Mouse (Mus musculus) spleen, postnatal 10 days (tissue): Measurements from ENCODE around the gene Ces1b.

Experiments used
- DNase-seq, 2 experiments: peaks; one replicate each; pipeline ENCODE4 v3.0.0; 2021 to 2022; ENCODE audit warnings: low spot score in 2 of 2

Gene Ces1b

DNA sequence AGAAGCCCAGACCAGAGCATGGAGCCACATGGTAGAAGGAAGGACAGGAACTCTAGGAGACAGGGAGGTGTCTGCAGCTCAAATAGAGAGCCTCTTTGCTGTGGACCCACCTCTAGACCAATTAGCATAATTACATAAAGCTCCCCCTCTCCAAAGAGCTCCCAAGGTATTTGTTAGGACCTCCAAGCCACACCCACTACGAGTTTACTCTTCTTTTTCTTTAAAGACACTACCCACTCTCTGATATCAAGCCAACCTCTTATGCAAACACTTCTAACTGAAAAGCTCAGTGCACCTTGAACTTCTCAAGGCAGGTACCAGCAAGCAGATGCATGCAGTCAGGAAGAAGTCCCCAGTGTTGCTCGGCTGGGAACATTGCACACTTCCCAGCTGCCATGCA lies at the start of gene Ces1b:
Gene Ces1b (minus strand): TSS at position 131 of the 400 bp plus-strand sequence.
- no peak for DNase-seq

- no peak for DNase-seq
Measured at GRCm38 (mm10) chr8:93126476-93126875, 46.7 kb upstream of the Ces1b start.

GRCm38 (mm10) chr8:93122005-93122404 lies 42.2 kb upstream of the Ces1b start:
- no peak for DNase-seq

DNA sequence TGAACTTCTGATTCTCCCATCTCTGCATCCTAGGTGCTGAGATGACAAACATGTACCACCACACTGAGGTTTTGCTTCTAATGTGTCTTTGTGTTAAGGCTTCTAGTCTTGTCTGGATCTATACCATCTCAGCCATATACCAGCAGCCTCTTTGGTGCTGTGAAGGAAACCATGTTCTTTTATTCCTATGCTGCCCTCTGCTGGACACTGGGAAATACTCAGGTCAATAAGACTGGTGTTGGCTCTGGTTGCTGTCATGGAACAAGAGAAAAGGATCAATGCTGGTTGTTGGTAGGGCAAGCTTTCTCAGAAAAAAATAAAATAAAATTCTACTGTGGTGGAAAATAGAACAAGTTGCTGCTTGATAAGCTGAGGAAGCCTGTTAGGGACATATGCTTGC lies 15.6 kb upstream of the Ces1b start:
- no peak for DNase-seq

GRCm38 (mm10) chr8:93091324-93091723 lies 11.5 kb upstream of the Ces1b start:
- no peak for DNase-seq

GRCm38 (mm10) chr8:93088686-93089122 lies 8.9 kb upstream of the Ces1b start:
- no peak for DNase-seq

DNA sequence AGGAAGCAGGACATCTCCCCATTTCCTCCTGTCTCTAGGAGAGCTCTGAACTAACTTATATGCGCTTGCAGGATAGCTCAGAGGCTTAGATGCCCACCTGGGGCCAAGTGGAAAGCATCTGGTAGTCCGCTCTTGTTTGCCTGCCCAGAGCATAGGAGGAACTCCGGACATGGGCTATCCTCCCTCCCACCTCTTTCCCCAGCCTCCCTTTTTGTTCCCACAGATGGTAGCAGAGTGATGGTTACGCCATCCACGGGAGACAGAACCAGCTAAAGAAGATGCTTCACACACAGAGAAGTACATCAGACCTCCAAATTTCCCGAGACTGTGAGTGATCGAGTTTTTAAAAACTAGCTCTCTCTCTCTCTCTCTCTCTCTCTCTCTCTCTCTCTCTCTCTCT lies 8.4 kb upstream of the Ces1b start:
- DNase-seq: no peak

- no peak for DNase-seq
Measured at GRCm38 (mm10) chr8:93075251-93075650, 4.6 kb downstream of the Ces1b start.

DNA sequence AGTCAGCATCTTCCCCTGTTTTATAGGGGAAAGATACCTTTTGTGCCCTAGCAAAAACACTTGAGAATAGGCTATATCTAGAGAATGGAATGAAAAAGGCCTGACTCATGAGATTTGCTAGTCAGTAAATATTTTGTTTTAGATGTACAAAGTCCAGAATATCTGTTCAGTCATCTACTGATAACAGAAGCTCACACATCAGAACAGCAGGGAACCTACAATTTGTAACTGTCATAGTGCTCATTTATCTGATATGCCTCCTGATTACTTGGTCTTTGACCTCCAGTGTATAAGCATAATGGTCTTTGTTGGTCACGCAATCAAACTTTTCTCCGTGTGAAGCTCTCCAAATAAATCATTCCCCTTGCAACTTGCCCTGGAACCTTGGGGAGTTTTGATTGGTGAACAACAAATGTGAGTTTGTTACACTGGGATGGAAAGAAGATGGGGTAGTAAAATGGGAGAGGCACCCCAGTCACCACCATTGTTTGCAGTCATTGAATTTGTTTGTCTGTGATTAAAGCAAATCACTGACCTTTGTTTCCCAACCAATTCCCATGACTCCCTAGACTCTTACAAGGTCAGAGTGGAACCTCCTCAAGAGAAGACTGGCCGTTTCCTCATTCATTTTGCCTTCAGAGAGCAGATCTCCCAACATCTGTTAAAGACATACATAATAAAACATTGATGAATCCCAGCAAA lies 16.2 kb downstream of the Ces1b start:
- no peak for DNase-seq

DNA sequence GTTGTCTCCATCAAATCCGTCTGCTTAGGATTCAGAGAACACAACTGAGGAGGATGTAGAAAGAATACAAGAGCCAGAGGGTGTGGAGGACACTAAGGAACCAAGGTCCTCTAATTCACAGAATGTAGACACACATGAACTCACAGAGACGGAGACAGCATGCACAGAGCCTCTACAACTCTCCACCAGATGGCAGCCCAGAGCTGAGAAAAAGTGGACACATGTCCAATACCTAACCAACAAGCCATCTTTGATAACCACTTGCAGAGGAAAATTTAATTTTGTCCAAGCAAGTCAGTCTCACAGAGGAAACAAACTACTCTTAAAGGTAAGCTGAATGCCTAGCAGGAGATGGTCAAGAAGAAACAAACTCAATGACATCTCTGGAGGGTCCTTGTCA lies 20.6 kb downstream of the Ces1b start:
- DNase-seq: peak in 1 of 2 experiments; percentile 19

GRCm38 (mm10) chr8:93055238-93055637 lies 24.6 kb downstream of the Ces1b start:
- DNase-seq: no peak

GRCm38 (mm10) chr8:93048510-93049416 lies 31.1 kb downstream of the Ces1b start:
- DNase-seq: no peak

DNA sequence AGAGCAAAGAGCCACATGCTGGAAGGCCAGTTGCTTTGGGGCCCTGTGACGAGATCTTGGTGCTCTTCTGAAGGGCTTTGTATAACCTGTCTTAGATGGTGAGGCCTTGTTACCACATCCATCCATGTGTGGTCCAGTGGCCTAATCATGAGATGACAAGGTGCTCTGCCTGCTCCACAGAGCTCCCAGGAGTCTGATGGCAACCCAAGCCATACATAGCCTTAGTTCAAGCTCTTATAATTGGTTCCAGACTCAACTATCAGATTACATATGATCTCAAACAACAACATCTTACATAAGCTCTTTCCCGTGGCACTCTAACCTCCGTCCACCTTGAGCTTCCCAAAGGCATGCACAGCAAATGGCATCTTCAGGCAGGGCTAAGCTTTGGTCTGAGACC lies 31.7 kb downstream of the Ces1b start, which contains the start of gene Ces1a:
Gene Ces1a (minus strand): TSS at position 101 of the 400 bp plus-strand sequence.
- DNase-seq: no peak

DNA sequence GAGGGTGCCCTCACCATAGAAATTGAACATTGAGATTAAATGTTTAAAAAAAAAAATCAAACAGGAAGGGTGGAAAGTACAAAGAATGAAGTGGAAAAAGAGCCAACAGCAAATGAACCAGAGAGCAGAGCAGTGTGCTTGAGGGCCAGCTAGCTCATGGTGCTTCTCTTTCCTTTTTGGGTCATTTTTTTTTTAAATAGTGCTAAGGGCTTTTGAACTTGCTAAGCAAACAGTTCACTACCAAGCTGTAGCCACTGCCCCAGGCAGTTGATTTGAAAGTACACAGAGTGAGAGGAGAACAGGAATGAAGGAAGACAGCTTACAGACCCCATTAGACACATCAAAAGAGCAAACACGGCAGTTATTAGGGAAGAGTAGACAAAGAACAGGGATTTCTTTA lies 36.7 kb downstream of the Ces1b start:
- DNase-seq: no peak

DNA sequence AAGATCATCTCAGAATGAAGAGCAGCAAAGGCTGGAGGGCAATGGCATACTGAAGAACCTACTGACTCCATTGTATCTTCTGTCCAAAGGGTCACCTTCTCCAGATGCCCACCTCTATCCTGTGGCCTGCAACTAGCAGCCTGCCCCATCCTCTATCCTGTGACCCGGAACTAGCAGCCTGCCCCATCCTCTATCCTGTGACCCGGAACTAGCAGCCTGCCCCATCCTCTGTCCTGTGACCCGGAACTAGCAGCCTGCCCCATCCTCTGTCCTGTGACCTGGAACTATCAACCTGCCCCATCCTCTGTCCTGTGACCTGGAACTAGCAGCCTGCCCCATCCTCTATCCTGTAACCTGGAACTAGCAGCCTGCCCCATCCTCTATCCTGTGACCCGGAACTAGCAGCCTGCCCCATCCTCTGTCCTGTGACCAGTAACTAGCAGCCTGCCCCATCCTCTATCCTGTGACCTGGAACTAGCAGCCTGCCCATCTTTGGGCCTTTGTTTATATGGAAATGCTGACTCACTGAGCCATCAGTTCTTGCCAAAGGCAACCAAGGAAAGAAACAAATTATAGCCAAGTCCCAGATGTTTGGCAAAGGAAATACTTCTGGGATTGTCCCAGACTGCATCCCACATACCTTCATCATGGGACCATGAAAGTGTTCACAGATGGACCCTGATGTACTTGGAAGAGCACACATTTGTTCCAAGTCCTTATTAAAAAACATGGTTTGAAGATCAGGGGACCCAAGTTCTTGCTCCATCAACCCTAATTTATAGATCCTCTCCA lies 38.8 kb downstream of the Ces1b start:
- no peak for DNase-seq

GRCm38 (mm10) chr8:93040256-93040655 lies 39.6 kb downstream of the Ces1b start:
- DNase-seq: no peak

DNA sequence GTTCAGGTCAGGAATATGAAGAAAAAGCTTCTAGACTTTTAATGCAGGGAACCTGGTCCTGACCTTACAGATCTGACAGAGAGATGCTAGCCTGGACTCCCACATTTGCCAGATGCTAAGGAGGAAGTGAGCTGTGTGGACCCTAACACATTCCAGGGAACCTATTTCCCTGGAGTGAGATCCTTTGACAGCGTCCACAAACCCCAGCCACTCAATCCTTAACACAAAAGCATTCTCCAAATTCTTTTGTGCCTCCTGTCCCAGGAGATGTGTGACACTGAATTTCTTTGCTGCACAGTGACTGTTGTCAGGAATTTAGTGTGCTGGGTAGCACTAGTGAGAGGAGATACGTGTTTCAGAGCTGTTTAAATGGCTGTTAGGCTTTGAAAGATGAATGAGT lies 41.0 kb downstream of the Ces1b start:
- DNase-seq: no peak

DNA sequence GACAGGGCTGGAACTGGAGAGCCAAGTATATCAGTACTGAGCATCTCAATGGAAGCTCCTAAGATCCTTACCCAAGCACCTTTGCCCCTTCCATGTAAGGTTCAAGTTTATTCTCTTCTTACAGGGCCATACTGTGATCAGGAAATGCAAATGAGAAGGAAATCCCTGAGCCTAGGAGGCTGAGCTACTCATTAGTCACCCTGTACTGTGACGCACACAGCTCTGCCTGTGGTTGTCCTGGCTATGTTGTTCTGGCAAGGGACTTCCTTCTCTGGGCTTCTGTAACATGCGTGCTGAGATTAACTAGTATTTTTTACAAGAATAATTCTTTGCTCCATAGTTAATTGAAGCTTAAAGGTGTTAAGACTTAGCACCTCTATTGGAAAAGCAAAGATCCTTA lies 49.2 kb downstream of the Ces1b start:
- no peak for DNase-seq

GRCm38 (mm10) chr8:93021738-93022137 lies 58.1 kb downstream of the Ces1b start:
- no peak for DNase-seq

DNA sequence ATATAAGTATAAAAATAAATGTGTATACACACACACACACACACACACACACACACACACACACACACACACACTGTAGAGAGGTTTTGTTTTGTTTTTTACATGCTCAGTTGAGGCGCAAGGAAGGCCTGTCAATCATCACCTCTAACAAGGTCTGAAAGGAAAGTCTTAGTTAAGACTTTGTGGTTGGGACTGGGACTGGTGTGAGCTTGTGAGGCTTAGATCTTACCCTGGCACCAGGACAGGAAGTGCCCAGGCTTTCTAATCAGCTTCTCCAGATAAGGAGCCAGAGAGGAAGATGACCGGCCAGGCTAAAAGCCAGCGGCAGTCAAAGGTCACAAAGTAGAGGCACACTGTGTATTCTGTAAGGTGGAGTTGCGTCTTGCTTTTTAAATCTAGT lies 65.5 kb downstream of the Ces1b start:
- no peak for DNase-seq

DNA sequence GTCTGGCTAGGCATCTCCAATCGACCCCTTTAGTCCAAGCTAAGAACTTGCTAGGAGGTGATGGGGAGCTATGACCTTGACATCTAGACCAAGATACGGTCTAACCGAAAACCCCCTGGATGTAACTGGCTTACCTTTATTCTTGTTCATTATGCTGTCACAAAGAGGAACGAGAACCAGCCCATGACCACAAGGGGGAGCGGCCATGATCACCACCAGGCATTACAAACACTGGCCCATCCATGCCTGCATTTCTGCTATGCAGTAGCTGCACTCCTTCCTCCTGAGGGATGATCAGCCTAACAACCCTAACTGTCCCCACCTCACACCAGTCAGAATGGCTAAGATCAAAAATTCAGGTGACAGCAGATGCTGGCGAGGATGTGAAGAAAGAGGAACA lies 67.6 kb downstream of the Ces1b start:
- no peak for DNase-seq

- peak; percentile 54 to 81 for DNase-seq
Measured at GRCm38 (mm10) chr8:93011439-93011838, 68.4 kb downstream of the Ces1b start.
